Mouse (Mus musculus) olfactory bulb, adult 2 months (tissue): Measurements from ENCODE around the gene Ctse.

ENCODE experiments used
- CTCF ChIP-seq: fragments of 200-500 bp; IDR thresholded peaks from 2 replicates; pipeline ENCODE4 v1.5.1; 2012; ENCODE audit warnings: low read depth, mild to moderate bottlenecking, low read length, moderate library complexity; ENCODE audit not compliant: insufficient read depth
- POLR2A ChIP-seq: fragments of 200-500 bp; IDR thresholded peaks from 2 replicates; pipeline ENCODE4 v1.6.1; 2012; ENCODE audit warnings: mild to moderate bottlenecking, low read depth, low read length, moderate library complexity; ENCODE audit not compliant: insufficient read depth

DNA sequence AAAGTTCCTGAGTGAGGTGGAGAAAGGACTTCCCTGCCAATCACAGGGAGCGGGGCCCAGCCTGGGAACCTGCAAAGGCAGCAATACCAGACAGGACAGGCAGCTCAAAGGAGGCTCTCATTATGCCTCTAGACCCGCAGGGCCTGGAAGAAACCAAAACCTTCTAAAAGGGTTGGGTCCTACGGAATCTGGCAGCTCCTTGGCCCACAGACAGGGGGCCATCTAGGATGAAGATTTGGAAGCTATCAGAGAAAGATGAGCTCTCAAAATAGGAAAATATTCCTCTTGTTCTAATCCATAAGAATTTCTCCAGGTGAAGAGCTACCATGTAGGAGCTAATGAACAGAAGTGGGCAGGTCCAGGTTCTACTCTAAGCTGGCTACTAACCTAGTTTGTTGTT lies 50.9 kb downstream of the Ctse start:
- TF ChIP-seq CTCF (no peak), POLR2A (no peak)
